Mouse (Mus musculus): ENCODE results near the gene Akt1.

DNA sequence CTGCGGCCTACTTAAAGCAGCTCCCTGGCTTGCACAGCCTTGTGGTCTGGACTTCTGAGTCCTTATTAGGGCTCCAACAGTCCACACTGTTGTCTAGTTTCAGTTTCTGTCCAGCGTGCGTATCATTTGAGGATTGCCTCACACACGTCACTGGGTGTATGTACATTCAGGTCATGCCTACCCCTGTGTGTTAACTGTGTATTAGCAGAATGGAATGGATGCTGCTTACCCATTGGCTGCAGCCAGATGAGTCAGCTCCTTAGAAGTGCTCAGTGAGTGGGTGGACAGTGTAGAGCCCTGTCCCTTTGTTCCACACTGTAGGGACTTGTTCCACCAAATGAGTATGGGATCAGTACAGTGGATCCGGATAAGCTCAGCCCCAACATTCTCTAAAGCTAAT, 26.6 kb downstream of the Akt1 start:
- TF ChIP-seq CTCF (IDR thresholded peaks at IDR 0.05; ENCODE audit: control insufficient read depth, insufficient read depth, insufficient read length), result no peak
- no peak for TF ChIP-seq MYOG (IDR thresholded peaks at IDR 0.05; ENCODE audit: control insufficient read depth, extremely low read depth, insufficient read length)
- TF ChIP-seq USF1 (IDR thresholded peaks at IDR 0.05; ENCODE audit: low read depth), result no peak
- no peak for TF ChIP-seq MAX (IDR thresholded peaks at IDR 0.05)
- TF ChIP-seq CEBPB (IDR thresholded peaks at IDR 0.05; ENCODE audit: low read depth), result no peak
- TF ChIP-seq MYOD1 (IDR thresholded peaks at IDR 0.05; ENCODE audit: control insufficient read depth, insufficient read length, low read depth), result no peak
- TF ChIP-seq FOSL1 (IDR thresholded peaks at IDR 0.05; ENCODE audit: insufficient read depth, low read length, poor library complexity, severe bottlenecking), result no peak
